Mouse (Mus musculus) right cerebral cortex, postnatal 4 days (tissue): Measurements from ENCODE around the gene Clic3.

Experiments used
- DNase-seq: peaks from one replicate; pipeline ENCODE4 v3.0.0-alpha.2; 2022

The Clic3 gene

DNA sequence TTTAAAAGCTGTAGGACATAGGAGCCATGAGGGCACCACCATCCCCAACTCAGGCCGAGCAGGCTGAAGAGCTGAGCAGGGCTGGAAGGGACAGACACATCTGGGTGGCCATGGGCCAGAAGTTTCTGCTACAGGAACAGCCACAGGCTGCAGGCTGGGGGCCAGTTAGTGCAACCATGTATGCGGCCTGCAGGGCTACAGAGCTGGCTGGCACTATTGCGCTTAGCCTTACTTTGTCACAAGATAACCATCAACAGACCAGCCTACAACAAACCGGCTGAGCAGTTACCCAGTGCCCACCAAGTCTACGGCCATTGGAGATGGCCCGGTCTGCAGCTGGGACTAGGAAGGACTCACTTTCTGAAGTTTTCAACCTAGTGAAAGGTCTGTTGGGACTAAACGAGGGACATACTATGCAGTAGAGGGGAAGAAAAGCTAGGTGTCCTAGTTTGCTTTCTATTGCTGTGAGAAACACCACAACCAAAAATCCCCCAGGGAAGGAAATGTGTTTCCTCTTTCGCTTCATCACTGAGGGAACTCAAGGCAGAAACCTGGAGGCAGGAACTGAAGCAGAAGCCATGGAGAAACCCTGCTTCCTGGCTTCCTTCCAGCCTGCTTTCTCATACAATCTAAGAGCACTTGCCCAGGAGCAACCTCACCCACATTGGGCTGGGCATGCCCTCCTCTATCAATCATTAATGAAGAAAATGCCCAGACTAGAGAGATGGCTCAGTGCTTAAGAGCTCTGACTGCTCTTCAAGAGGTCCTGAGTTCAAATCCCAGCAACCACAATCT is 5.6 kb upstream of the Clic3 start:
- DNase-seq = no peak

DNA sequence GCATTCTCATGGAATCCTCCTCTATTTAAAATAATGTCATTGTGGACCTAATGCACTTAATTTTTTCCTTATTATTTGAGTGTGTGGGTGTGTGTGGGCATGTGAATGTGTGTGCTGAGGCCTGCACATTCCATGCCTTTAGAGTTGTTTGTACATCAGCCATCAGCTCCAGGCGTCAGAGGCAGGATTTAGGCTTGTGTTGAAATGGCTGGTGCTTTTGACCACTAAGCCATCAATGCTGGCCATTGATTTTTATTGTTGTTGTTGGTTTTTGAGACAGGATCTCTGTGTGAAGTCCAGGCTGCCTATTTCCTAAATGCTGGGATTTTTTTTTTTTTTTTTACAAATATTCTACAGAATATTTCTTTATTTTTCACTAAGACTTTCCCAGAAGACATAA is 3.7 kb upstream of the Clic3 start:
- DNase-seq = no peak

DNA sequence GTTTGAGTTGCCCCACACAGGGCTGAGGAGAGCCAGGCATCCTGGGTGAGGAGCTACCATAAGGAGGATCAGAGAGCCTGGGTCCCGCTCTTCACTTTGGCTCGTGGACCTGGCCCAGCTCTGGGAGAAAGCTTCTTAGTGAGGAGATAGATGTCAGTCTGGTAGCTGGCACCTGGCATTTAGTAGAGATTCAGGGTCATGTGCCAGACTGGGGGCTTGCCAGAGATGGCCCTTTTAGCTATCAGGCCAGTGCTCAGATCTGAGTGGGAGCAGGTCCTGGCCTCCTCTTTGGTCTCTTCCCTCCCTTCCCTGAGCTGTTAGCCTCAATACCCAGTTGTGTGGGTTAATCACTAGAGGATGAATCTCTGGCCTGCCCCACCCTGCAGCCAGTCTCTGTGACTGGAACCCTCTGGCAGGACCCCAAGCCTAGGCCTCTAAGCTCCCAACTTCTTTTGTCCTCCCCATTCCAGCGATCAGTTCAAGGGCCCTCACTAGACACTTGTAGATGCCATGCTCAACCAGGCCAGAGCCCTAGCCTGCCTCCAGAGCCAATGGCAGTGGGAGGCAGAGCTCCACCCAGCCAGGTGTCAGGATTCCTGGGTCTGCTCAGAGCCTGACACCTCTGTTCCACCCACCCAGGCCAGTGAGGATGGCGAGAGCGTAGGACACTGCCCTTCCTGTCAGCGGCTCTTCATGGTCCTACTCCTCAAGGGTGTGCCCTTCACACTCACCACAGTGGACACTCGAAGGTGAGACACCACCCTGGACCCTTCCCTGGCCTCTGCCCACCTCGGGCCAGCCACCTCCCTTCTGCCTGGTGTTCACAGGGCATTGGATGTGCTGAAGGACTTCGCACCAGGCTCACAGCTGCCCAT is 621 bp downstream of the Clic3 start:
- DNase-seq = no peak

DNA sequence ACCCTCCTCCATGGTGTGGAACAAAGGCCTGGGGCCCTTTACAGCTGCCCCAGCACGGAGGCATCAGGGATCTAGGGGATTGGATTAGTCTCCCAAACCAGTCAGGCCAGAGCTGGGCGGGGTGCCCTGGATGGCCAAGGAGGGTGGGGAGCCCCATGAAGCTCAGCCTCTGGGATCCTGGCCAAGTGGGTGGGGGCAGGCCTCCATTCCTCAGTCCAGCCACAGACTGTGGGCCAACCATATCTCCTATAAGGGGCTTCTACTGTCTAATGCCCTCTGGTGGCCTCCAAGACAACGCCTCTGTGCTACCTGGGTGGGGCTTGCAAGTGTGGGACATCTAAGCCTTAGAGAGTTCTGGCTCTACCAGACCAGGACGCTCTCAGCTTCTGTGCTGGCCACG is 2.3 kb downstream of the Clic3 start:
- peak; percentile 42 for DNase-seq

DNA sequence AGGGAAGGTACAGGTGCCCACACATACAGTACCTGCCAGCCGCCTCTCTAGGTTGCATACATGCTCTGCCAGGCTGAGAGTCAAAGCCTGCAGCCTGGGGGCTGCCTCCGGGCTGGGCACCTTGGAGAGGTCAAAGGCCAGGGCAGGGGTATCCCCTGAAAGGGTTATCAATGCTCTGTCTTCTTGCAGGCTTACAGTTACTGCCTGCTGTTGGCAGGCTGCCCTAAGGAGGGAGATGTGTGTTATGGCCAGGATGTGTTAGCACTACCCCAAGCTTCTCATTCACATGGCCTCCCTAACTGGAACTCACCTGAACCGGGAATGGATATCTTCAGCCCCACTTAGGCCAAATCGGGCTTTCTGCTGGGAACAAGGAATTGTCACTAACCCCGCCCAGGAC is 3.5 kb downstream of the Clic3 start:
- peak; percentile 43 for DNase-seq

DNA sequence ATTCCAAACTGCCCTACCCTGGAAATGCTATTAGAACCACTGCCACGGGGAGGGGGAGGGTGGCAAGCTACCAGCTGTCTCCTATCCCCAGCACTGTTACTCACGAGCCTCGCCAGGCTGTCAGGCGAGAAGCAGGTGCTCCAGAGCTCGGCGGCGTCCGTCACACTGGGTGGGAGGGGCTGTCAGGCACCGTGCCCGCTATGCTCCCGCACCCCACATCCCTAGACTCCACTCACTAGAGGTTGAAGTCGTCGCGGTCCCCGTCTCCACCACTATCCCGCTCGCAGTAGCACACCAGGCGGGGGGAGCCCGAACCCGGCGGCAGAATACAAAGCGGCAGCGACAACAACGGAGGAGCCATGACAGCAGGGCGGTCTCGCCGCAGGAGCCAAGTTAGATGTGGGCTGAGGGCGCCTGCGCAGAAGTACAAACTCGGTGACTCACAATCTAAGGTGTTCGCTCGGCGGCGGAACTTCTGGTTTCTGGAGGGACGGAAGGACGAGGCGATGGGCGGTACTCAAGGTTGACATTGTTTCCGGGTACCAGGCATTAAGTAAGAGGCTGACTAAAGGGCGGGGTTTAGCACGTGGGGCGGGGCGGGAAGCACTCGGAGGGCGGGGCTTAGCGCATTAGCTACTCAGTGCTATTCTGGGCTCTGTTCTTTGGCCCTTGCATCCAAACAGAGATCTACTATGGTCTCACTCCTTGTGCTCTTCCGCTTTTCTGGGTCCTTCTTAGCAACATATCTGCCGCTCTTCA is 4.1 kb downstream of the Clic3 start, which contains the start of gene Paxx:
TSS of gene Paxx (minus strand) at position 544 of the 759 bp plus-strand sequence.
- DNase-seq = peak; percentile 85

DNA sequence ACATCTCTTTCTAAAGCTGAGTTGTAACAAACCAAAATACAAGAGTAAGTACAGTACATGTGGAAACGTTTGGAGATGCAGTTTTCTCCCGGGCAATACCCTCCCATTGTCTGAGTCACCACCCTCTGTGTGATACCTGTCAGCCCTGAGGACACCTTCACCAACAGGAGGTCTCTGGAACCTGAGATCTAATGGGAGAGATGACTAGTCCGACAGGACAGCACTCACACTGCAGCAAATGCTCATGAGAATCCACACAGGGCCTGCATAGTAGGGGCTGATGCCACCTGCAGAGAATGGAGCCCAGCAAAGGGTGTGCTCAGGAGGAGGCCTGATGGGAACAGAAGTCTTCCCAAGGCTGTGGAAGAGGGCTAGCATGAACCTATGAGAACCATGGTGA is 4.8 kb downstream of the Clic3 start:
- no peak for DNase-seq

DNA sequence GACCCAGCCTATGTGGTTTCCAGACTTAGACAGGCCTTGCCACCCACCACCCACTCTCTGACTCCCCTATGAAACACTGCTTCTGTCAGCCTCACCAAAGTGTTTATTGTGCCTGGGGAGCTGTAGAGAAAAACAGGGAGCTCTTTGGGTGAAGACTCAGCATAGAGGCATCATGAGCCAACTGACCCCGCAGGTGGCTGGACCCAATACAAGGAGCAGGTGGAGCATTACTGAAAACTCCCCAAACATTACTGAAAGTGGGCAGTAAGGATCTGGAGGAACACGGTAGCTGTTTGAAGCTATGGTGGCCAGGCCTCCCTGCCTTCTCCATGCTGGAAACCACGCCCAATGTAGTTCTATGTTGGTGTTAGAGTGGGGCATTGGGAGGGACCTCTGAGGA is 7.0 kb downstream of the Clic3 start:
- DNase-seq = no peak

DNA sequence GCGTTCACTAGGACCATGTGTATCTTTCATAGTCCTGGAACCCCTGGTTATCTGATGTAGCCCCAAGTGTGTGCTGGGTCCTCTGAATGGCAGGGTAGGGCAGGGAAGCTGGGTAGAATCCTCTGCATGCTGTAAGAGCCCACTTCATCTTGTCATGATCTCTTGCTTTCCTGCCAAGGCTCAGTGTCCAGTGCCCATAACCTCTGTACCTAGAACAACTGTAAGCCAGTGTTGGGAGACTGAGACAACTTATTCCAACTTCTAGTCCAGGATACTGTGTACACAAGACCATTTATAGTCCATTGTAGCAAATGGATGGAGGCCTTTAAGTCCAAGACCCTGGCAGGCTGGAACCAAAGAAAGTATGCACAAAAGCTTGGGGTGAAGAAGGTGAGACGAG is 8.6 kb downstream of the Clic3 start:
- DNase-seq = no peak

DNA sequence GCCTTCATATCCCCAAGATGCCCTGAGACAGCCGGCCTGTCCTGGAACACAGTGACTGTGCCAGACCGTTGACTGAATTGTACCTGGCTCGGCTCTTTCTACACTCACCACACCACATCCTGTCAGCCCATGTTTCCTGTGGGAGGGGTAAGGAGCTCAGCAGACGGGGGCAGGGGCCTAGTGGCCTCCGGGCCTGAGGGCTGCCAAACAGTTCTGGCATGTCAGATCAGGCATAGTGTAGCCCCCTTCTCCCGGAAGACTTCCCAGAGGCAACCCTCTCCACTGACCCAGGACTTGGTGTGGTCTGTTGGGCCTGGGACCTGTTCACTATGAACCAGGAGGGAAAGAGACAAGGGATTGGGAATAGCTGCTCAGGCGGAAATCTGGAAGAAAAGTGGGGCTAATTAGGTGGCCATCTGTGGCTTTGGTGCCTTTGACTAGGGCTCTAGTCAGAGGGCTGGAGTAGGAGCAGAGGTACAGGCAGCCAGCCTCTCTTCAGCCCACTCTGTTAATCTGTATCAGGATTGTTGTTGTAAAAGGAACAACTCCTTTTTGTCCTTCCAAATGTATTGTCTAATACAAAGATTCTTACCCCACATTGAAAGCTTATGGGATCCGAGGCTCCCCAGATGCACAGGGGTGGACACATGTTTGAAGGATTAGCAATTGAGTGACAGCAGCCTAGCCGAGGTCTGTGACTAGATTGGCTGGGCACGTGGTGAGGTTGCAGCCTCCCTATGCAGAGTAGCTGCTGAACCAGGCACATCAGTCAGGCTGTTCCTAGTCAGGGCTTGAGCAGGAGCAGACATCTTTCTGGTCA is 9.4 kb downstream of the Clic3 start:
- DNase-seq = no peak

DNA sequence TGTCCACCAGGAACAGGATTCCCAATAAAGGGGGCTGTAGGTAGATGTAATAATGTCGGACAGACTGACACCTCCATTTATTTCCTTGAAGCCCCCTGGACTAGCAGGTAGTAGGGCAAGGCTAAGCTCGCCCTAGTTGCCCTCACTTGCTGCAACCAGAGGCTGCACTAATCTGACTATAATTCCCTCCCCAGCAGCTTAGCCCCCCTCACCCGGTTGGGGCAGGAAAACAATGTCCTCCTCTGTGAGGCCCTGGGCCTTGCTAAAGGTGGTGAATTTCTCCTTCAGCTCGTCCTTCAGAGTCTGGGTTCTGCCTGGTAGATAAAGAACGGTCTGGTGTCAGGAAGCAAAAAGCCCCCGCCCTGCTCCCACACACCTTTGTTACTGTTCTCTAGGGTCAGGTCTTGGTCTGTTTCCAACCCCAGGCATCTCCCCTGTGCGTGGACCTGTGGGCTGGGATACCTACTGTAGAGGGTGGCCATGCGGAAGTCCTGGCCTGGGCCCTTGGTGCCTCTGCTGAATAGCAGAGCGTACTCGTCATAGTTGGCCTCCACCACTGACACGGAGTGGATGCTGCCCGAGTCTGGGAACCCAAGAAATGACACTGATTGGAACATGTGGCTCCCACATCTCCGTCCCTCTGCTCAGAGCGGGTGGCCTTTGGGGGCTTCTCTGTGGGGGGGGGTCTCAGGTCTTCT is 11.1 kb downstream of the Clic3 start:
- no peak for DNase-seq

DNA sequence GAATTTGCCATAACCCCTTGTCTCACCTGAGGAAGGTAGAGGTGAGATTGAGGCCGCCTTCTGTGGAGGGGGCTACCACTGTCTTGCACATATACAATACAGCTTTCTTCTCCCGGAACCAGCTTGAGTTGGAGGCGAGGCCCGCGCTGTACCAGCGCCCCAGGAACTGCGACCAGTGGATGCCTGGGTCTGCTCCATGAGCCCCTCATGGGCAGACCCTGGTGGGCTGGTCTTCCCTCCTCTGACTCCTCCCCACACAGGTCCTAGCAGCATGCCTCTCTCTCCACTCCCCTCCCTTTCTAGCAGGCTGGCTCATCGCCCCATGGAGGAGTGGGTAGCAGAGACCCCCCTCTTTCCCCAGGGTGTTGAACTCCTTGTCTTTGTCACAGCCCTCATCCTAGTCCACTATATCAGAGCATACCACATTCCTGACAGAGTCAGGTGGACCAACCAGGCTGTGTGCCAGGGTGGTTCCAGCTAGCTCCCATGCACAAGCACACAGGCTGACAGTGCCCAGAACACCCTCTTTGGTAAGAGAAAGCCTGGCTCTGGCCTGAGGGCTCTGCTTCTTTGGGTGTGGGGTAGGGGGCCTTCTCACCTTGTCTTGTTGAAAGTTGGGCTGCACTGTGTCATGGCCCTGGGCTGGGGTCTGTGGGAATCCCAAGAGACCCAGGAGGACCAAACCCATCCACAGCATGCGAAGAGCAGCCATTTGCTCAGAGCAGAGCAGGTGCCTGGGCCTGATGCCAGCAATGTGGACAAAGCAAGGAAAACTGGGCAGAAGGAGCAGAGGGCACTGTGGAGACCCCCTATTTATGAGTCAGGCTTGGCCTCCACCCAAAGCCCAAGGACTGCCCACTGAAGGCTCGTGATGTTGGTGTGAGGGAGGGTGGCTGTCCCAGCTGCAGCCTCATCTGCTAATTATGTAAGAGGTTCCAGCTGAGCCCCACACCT is 12.6 kb downstream of the Clic3 start:
- DNase-seq = peak; percentile 65

DNA sequence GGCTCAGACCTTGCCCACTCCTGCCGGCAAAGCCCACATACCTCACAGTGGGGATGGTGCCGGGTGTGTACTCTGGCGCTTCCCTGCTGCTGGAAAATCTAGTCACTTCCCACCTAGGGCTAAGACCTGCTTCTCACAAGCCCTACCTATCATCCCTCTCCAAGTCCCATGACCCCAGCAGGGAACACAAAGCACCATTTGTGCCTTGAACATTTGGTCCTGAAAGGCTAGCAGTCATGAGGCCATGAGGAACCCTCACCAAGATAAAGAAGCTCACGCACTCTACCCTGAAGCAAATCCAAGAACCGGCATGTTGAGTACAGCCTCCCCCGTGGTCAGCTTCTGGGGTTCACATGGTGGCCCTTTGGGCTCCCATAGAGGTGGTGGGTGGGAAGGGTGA is 13.3 kb downstream of the Clic3 start, which contains the start of gene Ptgds:
TSS of gene Ptgds (minus strand) at position 78 of the 400 bp plus-strand sequence.
- no peak for DNase-seq

DNA sequence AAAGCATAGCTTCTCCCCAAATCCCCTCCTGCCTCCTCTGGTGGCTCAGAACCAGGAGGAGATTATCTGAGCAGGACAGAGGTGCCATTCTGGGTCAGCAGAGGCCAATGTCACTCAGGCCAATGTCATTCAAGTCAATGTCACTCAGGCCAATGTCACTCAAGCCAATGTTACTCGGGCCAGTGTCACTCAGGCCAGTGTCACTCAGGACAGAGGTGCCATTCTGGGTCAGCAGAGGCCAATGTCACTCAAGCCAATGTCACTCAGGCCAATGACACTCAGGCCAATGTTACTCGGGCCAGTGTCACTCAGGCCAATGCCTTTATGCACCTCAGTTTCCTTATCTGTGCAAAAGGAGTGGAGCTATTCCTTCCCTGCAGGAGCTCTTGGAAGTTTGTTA is 15.9 kb downstream of the Clic3 start:
- DNase-seq = no peak

DNA sequence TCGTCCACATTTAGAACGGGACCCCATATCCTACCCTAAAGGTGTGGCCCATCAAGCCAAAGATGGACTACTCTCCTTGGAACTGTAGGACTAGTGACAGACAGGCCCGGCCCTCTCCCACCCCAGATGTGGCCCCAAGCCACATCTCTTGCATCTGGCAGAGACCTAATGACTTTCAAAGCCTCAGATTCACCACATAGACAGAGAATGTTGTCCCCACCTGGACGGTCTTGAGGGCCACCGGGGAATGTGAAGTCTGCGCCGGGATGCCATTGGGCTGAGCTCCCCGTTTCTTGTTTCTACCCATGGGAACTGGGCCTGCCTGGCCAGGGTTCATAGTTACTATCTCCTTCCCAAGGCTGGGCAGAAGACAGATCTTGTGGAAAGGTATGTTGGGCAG is 20.9 kb downstream of the Clic3 start:
- no peak for DNase-seq

DNA sequence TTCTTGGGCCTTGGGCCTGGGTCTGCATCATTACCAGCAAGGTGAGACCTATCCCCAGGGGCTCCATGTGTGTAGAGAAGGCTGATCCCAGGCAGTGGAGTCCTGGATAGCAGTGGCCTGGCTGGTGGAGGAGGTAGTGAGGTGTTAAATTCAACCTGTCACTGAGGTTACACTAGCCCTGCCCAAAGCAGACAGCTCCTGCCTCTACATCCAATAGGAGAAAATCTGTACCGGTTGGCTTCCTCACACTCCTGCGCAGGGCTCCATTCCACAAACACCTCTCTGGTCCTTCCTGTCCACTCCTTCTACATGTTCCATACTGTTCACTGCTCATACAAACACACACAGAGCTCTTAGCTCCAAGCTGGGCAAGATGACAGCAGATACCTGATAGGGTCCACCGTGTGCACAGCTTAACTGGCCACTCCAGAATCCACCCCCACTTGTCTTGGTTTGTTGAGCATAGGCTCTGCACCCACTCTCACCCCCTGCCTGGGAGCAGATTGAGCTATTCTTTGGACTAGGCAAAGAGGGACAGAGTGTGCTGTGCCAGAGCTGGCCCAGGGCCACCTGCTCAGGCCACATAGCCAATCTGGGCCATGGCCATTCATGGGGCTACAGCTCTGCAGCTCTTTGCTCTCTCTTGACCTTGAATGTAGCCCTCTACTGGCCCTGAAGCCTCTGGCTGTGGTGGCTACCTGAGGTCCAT is 21.5 kb downstream of the Clic3 start:
- no peak for DNase-seq

DNA sequence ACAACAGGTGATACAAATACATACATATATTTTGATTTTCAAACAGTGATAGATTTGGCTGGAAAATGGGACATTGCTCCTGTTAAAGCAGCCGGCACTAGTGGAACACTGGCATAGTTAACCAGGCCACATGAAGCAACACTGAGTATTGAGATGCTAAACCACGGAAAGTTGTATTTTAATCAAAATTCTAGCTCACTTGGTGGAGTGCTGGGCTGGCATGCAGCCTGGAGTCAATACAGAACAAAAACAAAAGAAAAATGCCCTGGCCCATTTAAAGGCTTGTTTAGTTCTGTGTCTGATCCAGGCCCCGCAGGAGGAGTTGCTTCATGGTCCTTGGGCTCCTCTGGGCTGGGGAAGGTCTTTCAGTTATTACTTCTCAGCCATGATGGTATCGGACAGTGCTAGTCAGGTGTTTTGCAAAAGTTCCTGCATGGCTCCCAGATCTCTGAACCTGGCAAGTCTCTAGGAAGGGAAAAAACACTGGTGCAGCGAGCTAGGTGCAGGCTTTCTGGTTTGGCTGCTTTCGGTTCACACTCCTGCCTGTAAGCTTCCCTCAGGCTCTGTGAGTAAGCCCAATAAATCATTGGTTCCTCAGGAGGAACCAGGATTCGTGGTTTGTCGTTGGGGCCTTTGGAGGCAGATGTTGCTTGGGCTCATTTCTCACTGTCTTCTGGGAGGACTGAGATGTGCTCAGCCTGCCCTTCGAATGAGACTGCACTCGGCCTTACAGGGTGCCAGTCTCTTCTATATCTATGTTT is 23.1 kb downstream of the Clic3 start:
- DNase-seq = no peak

DNA sequence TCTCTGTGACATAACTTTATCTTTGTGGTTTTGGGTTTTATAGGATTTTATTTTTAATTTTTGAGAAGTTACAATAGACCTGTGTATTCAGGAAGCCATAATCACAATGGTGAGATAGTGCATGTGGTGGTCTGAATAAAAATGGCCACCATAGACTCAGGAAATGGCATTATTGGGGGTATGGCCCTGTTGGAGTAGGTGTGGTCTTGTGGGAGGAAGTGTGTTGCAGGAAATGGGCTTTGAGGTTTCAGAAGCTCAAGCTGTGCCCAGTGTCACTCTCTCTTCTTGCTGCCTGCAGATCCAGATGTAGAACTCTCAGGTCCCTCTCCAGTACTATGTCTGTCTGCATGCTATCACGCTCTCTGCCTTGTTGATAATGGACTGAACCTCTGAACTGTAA is 23.9 kb downstream of the Clic3 start:
- no peak for DNase-seq

DNA sequence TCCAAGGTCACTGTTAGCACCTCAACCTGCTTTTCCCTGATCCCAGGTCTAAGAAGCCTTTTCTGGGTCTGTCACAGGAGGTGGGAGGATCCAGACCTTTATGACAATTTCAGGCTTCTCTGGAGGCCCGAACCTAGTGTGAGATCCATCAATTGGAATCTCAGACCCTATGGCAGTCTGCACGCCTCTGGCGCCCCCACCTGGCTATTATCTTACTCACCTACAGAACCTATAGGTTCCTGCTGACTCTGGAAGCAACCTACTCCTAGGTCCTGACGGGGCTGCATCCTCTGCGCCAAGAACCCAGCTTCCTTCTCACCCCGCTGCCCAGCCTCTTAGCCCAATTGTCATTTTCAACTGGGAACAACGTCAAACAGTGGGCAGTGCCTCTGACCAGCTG is 26.3 kb downstream of the Clic3 start:
- DNase-seq = no peak
